Mouse (Mus musculus): ENCODE results near the gene Agbl4.
A peak's percentile ranks its signal among the peaks of the same experiment; 100 is the strongest.

Gene Agbl4

GRCm38 (mm10) chr4:111399784-111400183, 1002.3 kb downstream of the Agbl4 start:
- DNase-seq (ENCODE audit: low spot score), result no peak

GRCm38 (mm10) chr4:111400676-111401075, 1003.2 kb downstream of the Agbl4 start:
- no peak for DNase-seq (ENCODE audit: low spot score)

- no peak for DNase-seq (ENCODE audit: low spot score)
Measured at GRCm38 (mm10) chr4:111403243-111403642, 1005.8 kb downstream of the Agbl4 start.

- DNase-seq (ENCODE audit: low spot score), result no peak
Measured at GRCm38 (mm10) chr4:111410731-111411130, 1013.3 kb downstream of the Agbl4 start.

GRCm38 (mm10) chr4:111414399-111414798, 1016.9 kb downstream of the Agbl4 start:
- no peak for DNase-seq (ENCODE audit: low spot score)

GRCm38 (mm10) chr4:111414818-111415488, 1017.5 kb downstream of the Agbl4 start, which contains the start of gene Bend5:
TSS of gene Bend5 (plus strand) at chr4:111415006.
- peak; percentile 42 for DNase-seq (ENCODE audit: low spot score)

- no peak for DNase-seq (ENCODE audit: low spot score)
Measured at GRCm38 (mm10) chr4:111416126-111416525, 1018.7 kb downstream of the Agbl4 start.

- no peak for DNase-seq (ENCODE audit: low spot score)
Measured at GRCm38 (mm10) chr4:111416551-111416950, 1019.1 kb downstream of the Agbl4 start.

GRCm38 (mm10) chr4:111417716-111418115, 1020.3 kb downstream of the Agbl4 start:
- DNase-seq (ENCODE audit: low spot score), result no peak

GRCm38 (mm10) chr4:111419476-111419875, 1022.0 kb downstream of the Agbl4 start:
- no peak for DNase-seq (ENCODE audit: low spot score)

- DNase-seq (ENCODE audit: low spot score), result no peak
Measured at GRCm38 (mm10) chr4:111420031-111420430, 1022.6 kb downstream of the Agbl4 start.

GRCm38 (mm10) chr4:111420955-111421354, 1023.5 kb downstream of the Agbl4 start:
- DNase-seq (ENCODE audit: low spot score), result no peak

- DNase-seq (ENCODE audit: low spot score), result no peak
Measured at GRCm38 (mm10) chr4:111421785-111422184, 1024.3 kb downstream of the Agbl4 start.

- no peak for DNase-seq (ENCODE audit: low spot score)
Measured at GRCm38 (mm10) chr4:111424371-111424950, 1027.0 kb downstream of the Agbl4 start.

GRCm38 (mm10) chr4:111425170-111425569, 1027.7 kb downstream of the Agbl4 start:
- no peak for DNase-seq (ENCODE audit: low spot score)

GRCm38 (mm10) chr4:111431186-111431585, 1033.7 kb downstream of the Agbl4 start:
- no peak for DNase-seq (ENCODE audit: low spot score)

GRCm38 (mm10) chr4:111432013-111432412, 1034.6 kb downstream of the Agbl4 start:
- no peak for DNase-seq (ENCODE audit: low spot score)

- no peak for DNase-seq (ENCODE audit: low spot score)
Measured at GRCm38 (mm10) chr4:111432417-111432816, 1035.0 kb downstream of the Agbl4 start.

- no peak for DNase-seq (ENCODE audit: low spot score)
Measured at GRCm38 (mm10) chr4:111441709-111442108, 1044.2 kb downstream of the Agbl4 start.

GRCm38 (mm10) chr4:111442435-111443238, 1045.2 kb downstream of the Agbl4 start:
- no peak for DNase-seq (ENCODE audit: low spot score)

GRCm38 (mm10) chr4:111443906-111444615, 1046.6 kb downstream of the Agbl4 start:
- no peak for DNase-seq (ENCODE audit: low spot score)

GRCm38 (mm10) chr4:111444616-111445160, 1047.2 kb downstream of the Agbl4 start:
- no peak for DNase-seq (ENCODE audit: low spot score)
